Mouse (Mus musculus) frontal cortex, adult 2 months (tissue): Measurements from ENCODE around the gene Cdkl4. TPM values are rescaled to one million over a fixed set of nuclear protein-coding genes. Genes with fewer than 3 reads are reported as not detected.

Experiments
- DNase-seq, 2 experiments: peaks; one replicate each; pipeline ENCODE4 v3.0.0; 2022; ENCODE audit warnings: low spot score in 1 of 2; ENCODE audit errors: extremely low spot score in 1 of 2
- polyA plus RNA-seq: library from polyadenylated mRNA; depleted of rRNA; stranded (reverse); fragments of >200 nt; gene quantifications from 2 replicates; pipeline ENCODE4 v1.2.3, GENCODE M21; 2012

The Cdkl4 gene
- polyA plus RNA-seq, 1 experiment = 8.9 TPM

- no peak for DNase-seq
These were observed 57.1 kb downstream of the Cdkl4 start for GRCm38 (mm10) chr17:80520537-80520936.

GRCm38 (mm10) chr17:80518811-80519210, 58.8 kb downstream of the Cdkl4 start:
- no peak for DNase-seq

- DNase-seq = no peak
These were observed 60.4 kb downstream of the Cdkl4 start for GRCm38 (mm10) chr17:80517244-80517643.

DNA sequence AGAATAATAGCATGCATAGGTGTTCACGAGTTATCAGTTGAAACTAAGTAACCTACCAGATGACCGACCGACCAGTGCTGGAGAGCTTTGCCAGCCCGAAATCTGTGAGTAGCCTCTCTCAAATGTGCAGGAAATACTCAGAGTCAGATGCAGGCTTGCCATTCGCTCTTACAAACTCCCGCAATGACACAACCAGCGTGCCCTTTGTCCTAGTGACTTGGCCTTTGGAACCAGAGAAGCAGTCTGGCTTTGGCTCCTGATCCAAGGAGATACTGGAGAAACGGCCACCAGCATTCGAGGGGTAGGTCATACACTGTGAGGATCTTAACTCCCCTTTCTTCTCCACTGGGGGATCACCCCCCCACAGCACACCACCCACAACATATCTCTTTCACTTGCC, 61.7 kb downstream of the Cdkl4 start:
- DNase-seq = no peak

DNA sequence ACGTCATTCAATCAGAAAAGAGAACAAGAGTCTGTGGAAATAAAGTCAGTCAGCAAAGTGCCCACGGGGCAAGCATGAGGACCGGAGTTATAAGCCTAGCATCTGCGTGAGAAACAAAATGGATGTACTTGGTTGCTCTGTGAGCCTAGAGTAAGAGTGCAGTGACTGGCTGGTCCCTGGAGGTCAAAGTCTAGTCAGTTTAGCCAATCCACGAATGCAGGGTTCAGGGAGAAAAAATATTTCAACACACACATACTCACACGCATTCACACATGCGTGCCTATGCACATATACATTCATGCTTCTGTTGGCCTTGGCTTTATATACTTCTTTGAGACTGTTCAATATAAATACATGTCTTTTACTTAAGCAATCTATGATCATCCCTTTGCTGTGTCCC, 62.1 kb downstream of the Cdkl4 start:
- no peak for DNase-seq

DNA sequence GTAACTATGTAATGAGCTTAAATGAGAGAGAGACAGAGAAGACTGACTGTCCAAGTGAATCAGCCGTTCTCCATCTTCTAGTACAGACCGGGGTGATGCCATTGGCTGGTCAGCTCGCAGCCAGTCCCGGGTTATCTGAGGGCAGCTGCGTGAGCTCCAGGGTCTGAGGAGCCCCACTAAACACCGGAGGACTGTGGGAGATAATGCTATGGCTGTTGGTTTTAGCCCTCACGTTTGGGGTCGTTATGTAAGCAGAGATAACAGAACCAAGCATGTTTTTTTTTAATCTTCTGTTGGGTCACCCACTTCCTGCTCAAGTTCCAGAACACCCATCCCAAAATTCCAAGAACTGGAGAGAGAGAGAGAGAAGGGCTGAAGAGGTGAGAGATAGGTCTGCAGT, 63.8 kb downstream of the Cdkl4 start:
- no peak for DNase-seq

DNA sequence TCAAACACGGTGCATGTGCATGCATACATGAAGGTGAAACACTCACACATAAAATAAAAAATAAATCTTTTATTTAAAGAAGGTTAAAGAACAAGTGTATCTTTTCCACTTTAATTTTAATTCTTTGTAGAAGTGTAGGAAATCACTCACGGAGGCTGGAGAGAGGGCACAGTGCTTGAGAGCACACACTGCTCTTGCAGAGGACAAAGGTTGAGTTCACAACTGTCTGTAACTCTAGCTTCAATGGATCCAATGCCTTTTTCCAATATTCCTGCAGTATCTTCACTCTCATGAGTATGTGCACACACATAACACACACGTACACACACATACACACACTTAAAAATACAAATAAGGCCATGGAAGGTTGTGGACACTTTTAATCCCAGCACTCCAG, 67.2 kb downstream of the Cdkl4 start:
- no peak for DNase-seq

DNA sequence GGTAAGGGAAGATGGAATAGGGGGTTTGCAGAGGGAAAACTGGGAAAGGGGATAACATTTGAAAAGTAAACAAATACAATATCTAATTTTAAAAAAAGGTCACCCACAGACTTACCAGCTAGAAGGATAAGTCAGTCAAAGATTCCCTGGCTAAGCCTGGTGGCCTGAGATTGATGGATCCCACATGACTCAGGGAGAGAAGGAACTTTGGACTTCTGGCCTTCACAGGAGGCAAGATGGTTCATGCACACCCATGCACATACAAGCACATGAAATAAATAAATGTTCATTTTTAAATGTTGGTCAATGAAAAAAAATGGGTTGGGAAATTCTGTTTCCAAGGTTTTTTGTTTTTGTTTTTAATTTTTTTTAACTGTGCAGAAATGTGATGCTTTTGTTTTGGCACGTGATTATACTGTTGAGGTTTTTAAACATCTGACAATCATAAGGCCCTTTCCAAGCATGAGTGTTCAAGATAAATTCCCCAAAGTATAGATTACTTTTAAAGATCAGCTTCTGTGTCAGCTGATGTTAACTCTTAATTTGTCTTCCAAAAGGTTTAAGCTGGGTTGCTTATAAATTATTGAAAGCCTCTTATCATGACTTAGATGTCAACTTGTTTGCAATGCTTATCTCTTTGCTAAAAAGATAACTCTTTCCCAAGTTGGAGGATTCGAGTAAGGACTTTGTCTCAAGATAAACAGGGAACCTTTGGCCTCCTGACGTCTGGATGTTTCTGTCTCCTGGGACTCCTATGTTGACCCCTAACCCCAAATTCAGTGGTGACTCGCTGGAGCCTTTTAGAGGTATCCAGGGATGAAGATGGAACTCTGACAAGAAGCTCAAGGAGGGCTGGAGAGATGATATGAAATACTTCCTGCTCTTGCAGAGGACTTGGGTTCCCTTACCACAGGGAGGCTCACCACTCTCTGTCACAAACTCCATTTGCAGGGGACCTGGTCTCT, 67.8 kb downstream of the Cdkl4 start:
- DNase-seq = no peak

- no peak for DNase-seq
These were observed 71.8 kb downstream of the Cdkl4 start for GRCm38 (mm10) chr17:80505766-80506165.

GRCm38 (mm10) chr17:80505342-80505741, 72.3 kb downstream of the Cdkl4 start:
- no peak for DNase-seq

DNA sequence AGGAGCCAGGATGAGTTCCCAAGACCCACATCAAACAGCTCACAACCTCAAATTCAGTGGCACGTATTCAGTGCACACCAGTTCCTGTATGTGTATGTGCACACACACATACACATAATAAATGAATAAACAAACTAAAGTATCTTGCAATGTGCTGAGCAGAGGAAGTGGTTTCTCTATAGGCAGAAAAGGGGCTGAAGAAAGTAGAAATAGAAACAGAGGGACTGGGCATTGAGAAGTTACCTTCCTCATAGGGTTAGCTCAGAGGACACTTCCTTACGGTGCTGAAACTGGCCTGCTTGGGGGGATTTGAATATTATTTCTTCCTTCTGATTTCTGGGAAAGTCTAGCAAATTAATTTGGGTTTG, 75.8 kb downstream of the Cdkl4 start:
- DNase-seq = no peak

GRCm38 (mm10) chr17:80501037-80501804, 76.4 kb downstream of the Cdkl4 start:
- no peak for DNase-seq

- DNase-seq = no peak
These were observed 77.6 kb downstream of the Cdkl4 start for GRCm38 (mm10) chr17:80500025-80500424.

GRCm38 (mm10) chr17:80498600-80499268, 78.9 kb downstream of the Cdkl4 start:
- DNase-seq = no peak

- no peak for DNase-seq
These were observed 80.4 kb downstream of the Cdkl4 start for GRCm38 (mm10) chr17:80497183-80497601.

DNA sequence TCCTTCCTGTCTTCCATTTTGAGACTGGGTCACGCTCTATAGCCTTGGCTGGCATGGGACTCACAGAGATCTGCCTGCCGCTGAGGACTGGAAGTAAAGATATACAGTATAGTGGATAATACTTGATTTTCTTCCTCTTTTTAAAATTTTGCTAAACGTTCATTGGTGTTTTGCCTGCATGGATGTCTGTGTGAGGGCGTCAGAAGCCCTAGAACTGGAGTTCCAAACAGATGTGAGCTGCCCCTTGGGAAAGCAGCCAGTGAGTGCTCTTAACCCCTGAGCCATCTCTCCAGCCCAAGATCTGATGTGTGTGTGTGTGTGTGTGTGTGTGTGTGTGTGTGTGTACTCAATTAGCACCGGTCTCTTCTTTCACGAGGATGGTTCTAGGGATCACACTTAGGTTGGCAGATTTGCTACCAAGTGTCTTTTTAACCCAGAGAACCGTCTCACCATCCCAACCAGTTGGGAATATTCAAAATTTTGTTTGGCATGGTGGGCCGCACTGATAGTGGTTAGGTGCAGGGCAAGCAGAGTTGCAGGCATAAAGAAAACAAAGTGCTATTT, 80.9 kb downstream of the Cdkl4 start:
- DNase-seq = no peak

DNA sequence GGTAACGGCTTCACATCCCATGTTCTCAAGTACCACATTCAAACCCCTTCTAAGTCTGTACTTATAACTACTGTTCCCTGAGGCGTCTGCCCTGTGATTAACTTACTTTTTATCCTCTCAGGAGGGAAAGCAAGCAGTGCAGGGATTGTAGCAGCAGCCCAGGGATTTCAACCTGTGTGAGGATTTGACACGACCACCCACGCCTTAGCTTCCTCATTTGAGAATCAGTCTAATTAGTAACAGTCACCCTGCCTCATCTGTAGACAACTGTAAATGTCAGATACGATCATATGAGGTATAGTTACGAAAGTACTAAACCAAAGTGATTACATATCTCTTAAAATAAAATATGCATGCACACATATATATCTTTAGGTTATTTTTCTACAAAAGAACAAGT, 81.4 kb downstream of the Cdkl4 start:
- DNase-seq = no peak

DNA sequence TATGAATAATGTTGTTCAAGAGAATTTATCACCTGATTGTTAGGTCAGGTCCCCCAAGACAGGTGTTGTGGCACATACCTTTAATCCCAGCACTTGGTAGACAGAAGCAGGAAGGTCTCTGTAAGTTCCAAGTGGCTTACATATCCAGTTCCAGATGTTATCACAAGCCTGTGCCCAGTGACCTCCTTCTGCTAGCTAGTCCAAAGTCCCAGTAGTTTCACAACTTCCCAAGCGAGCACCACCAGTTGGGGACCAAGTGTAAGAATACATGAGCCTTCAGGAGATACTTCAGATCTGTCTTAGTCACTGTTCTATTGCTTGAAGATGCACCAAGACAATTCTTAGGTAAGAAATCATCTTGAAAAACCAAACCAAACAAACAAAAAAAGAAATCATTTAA, 83.7 kb downstream of the Cdkl4 start:
- no peak for DNase-seq

- DNase-seq = no peak
These were observed 84.8 kb downstream of the Cdkl4 start for GRCm38 (mm10) chr17:80492811-80493210.

GRCm38 (mm10) chr17:80492274-80492673, 85.3 kb downstream of the Cdkl4 start:
- no peak for DNase-seq

DNA sequence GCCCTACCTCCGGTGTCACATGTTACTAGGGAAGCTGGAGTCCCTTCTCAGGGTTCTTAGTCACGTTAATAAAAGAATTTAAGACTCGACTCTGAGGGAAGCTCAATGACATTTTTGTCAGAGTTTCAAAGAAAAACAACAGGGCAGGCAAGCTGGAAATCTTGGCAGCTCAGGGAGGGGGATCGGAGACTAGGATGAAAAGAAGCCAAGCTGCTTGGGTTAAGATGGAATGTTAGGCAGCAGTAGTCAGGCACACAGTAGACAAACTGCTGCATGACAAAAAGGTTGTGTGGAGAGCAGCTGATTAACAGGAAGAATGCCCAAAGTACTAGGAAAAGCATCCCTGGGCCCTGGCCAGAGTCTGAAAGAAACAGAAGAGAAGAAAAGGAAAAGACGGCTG, 87.4 kb downstream of the Cdkl4 start:
- DNase-seq = no peak
